Mouse (Mus musculus): ENCODE data around the gene Pgam2. TPM values are rescaled to one million over a fixed set of nuclear protein-coding genes. Genes with fewer than 3 reads are reported as not detected.
"Not testable (repeated sequence)": the region's sequence is repeated elsewhere in the genome, so short reads cannot be mapped to it uniquely, and the experiment has no call there.

Pgam2 gene
- polyA plus RNA-seq, 1 experiment from 2014 or later, result 63.3 TPM

GRCm38 (mm10) chr11:5836126-5836525 lies 32.6 kb upstream of the Pgam2 start:
- WGBS, result 62% methylated on average over 1 of the region's 1 CpGs
- no peak for ATAC-seq (ENCODE audit: low FRiP score, low read depth)
- Histone ChIP-seq H3K27me3 (no peaks in the 10 kb centered on the region), H3K36me3 (peaks cover 34% of the 10 kb centered on the region), H3K4me2 (replicated peaks) (no peak overlapping the region), H3K9ac (no peak overlapping the region), H3K9me3 (no peaks in the 10 kb centered on the region), H3K4me1 (peaks cover 22% of the 10 kb centered on the region), H3K27ac (no peak overlapping the region), H3K4me3 (0 out of 2 replicates have a peak overlapping the region, but pooled peaks have one; percentile 79)

DNA sequence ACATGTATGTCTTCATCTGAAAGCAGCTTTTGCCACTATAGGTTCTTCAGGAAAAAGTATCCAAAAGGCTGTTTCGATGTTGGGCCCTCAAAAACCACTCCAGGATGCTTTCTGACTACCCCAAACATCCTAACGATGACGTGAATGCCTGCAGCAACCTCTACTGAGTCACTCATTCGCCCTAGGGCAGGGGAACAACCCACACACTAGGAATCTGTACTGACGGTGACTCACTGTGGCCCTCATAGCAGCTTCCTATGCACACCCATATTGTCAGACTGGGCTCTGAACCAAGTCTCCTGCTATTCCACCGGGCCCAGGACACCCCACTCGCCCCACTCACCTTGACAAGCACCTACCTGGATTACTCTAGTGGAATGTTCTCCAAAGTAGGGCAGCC lies 31.5 kb upstream of the Pgam2 start:
- ATAC-seq (ENCODE audit: low FRiP score, low read depth), result no peak
- 85% methylated on average over 7 of the region's 7 CpGs for WGBS
- Histone ChIP-seq H3K4me3 (no peak overlapping the region), H3K4me1 (peaks cover 19% of the 10 kb centered on the region), H3K9ac (no peak overlapping the region), H3K27ac (no peak overlapping the region), H3K27me3 (no peaks in the 10 kb centered on the region), H3K9me3 (no peaks in the 10 kb centered on the region), H3K4me2 (replicated peaks) (no peak overlapping the region), H3K36me3 (peaks cover 45% of the 10 kb centered on the region)

- H3K4me1 ChIP-seq, result peaks cover 16% of the 10 kb centered on the region
- ATAC-seq (ENCODE audit: low FRiP score, low read depth), result no peak
- no peak overlapping the region for H3K27ac ChIP-seq
- peaks cover 50% of the 10 kb centered on the region for H3K36me3 ChIP-seq
- H3K9ac ChIP-seq, result no peak overlapping the region
- no peaks in the 10 kb centered on the region for H3K27me3 ChIP-seq
- whole genome bisulfite sequencing, result 76% methylated on average over 9 of the region's 9 CpGs
- no peak overlapping the region for H3K4me3 ChIP-seq
- H3K9me3 ChIP-seq, result no peaks in the 10 kb centered on the region
- no peak overlapping the region for H3K4me2 ChIP-seq (replicated peaks)
Measured at GRCm38 (mm10) chr11:5834506-5834905, 31.0 kb upstream of the Pgam2 start.

GRCm38 (mm10) chr11:5829327-5829726 lies 25.8 kb upstream of the Pgam2 start:
- WGBS, result 92% methylated on average over 12 of the region's 12 CpGs
- H3K36me3 ChIP-seq, result peaks cover 67% of the 10 kb centered on the region
- H3K4me2 ChIP-seq (replicated peaks), result no peak overlapping the region
- no peaks in the 10 kb centered on the region for H3K4me1 ChIP-seq
- no peaks in the 10 kb centered on the region for H3K9me3 ChIP-seq
- no peak overlapping the region for H3K4me3 ChIP-seq
- H3K27ac ChIP-seq, result no peak overlapping the region
- no peak for ATAC-seq (ENCODE audit: low FRiP score, low read depth)
- H3K9ac ChIP-seq, result no peak overlapping the region
- H3K27me3 ChIP-seq, result no peaks in the 10 kb centered on the region

DNA sequence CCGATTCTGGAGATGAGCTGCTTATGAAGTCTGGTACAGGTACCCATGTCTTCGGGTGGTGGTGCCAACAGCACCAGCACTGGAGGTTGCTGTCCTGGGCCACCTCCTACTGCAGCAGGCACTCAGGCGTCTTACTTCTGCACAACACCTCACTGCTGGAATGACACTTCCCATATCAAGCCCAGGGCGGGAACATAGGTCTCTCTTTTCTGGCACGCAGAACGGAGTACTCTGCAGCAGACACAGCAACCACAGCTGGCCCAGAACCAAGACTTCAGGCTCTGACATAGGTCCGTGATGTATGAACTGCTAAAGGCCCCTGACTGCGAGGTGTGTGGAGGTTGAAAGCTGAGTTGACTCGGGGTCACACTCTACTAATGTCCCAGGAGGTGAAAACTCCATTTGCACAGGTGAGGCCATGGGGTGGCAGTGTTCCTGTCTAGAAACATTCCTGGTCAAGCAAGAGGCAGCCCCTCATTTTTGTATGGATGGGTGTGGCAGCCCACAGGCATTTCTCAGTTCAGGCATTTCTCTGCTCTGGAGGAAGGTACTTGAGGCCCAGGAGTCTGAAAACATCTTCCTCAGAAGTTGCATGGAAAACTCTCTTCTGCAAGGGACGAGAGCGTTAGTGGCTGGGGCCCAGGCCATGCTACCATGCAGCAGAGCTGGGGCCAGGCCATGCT lies 25.1 kb upstream of the Pgam2 start:
- H3K9ac ChIP-seq, result no peak overlapping the region
- H3K36me3 ChIP-seq, result peaks cover 60% of the 10 kb centered on the region
- no peaks in the 10 kb centered on the region for H3K9me3 ChIP-seq
- H3K27me3 ChIP-seq, result no peaks in the 10 kb centered on the region
- H3K4me3 ChIP-seq, result no peak overlapping the region
- no peaks in the 10 kb centered on the region for H3K4me1 ChIP-seq
- no peak for ATAC-seq (ENCODE audit: low FRiP score, low read depth)
- H3K4me2 ChIP-seq (replicated peaks), result no peak overlapping the region
- no peak overlapping the region for H3K27ac ChIP-seq
- WGBS, result 81% methylated on average over 11 of the region's 11 CpGs

- H3K36me3 ChIP-seq, result peaks cover 55% of the 10 kb centered on the region
- H3K4me1 ChIP-seq, result no peaks in the 10 kb centered on the region
- no peak overlapping the region for H3K4me2 ChIP-seq (replicated peaks)
- no peak for ATAC-seq (ENCODE audit: low FRiP score, low read depth)
- H3K27ac ChIP-seq, result no peak overlapping the region
- WGBS, result 92% methylated on average over 5 of the region's 5 CpGs
- H3K9me3 ChIP-seq, result no peaks in the 10 kb centered on the region
- no peak overlapping the region for H3K4me3 ChIP-seq
- H3K9ac ChIP-seq, result no peak overlapping the region
- no peaks in the 10 kb centered on the region for H3K27me3 ChIP-seq
Measured at GRCm38 (mm10) chr11:5827931-5828330, 24.4 kb upstream of the Pgam2 start.

- peaks cover 30% of the 10 kb centered on the region for H3K36me3 ChIP-seq
- H3K27me3 ChIP-seq, result no peaks in the 10 kb centered on the region
- no peak for ATAC-seq (ENCODE audit: low FRiP score, low read depth)
- no peaks in the 10 kb centered on the region for H3K9me3 ChIP-seq
- no peak overlapping the region for H3K4me2 ChIP-seq (replicated peaks)
- H3K9ac ChIP-seq, result no peak overlapping the region
- no peak overlapping the region for H3K27ac ChIP-seq
- no peaks in the 10 kb centered on the region for H3K4me1 ChIP-seq
- no peak overlapping the region for H3K4me3 ChIP-seq
Measured at GRCm38 (mm10) chr11:5825432-5825831, 21.9 kb upstream of the Pgam2 start.

DNA sequence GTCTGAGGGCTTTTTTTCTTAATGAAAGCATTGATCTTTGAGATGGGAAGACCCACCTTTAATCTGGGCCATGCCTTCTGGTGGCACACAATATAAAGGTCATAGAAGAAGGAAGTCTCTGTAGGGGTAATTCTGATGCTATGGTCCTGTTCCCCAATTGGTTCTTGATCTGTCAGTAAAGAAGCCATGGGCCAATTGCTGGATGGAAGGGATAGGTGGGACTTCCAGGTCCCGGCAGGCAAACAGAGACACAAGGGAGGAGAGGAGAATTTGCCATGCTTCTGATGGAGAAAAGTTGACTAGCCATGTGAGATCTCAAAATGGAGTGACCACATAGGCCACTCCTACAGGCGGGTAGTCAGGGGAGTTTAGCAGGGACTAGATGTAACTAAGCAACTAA lies 15.7 kb upstream of the Pgam2 start:
- no peak overlapping the region for H3K27ac ChIP-seq
- WGBS, result 67% methylated on average over 2 of the region's 2 CpGs
- H3K27me3 ChIP-seq, result no peaks in the 10 kb centered on the region
- ATAC-seq (ENCODE audit: low FRiP score, low read depth), result no peak
- H3K4me3 ChIP-seq, result no peak overlapping the region
- no peak overlapping the region for H3K4me2 ChIP-seq (replicated peaks)
- H3K4me1 ChIP-seq, result no peaks in the 10 kb centered on the region
- no peak overlapping the region for H3K9ac ChIP-seq
- H3K36me3 ChIP-seq, result no peaks in the 10 kb centered on the region
- no peaks in the 10 kb centered on the region; the same call in 1 of the 2 replicates for H3K9me3 ChIP-seq

GRCm38 (mm10) chr11:5813381-5813780 lies 9.8 kb upstream of the Pgam2 start:
- H3K9me3 ChIP-seq, result no peaks in the 10 kb centered on the region; the same call in 1 of the 2 replicates
- H3K4me2 ChIP-seq (replicated peaks), result no peak overlapping the region
- H3K27me3 ChIP-seq, result no peaks in the 10 kb centered on the region
- WGBS, result 76% methylated on average over 10 of the region's 10 CpGs
- H3K27ac ChIP-seq, result no peak overlapping the region
- H3K4me1 ChIP-seq, result no peaks in the 10 kb centered on the region
- no peak for ATAC-seq (ENCODE audit: low FRiP score, low read depth)
- H3K9ac ChIP-seq, result no peak overlapping the region
- H3K4me3 ChIP-seq, result no peak overlapping the region
- no peaks in the 10 kb centered on the region for H3K36me3 ChIP-seq

DNA sequence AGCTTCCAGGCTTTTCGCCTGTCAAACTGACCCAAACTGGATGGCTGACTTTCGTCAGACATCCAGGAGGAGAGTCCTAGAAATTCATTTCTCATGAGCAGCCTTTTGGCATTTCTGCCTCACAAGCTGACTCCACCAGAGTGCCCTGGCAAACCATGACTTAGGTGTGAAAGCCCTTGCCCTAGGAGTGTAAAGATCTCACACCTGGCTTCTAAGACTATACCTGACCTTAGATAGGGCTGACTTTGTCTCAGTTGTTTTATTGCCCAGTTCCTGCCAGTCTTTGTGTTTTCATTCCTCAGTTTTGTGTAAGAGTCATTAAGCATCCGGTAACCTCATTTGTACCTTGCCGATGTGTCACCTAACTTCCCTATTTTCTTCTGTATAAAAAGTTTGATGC lies 6.0 kb upstream of the Pgam2 start:
- not testable (repeated sequence) for H3K9me3 ChIP-seq; H3K27me3 ChIP-seq; H3K27ac ChIP-seq; H3K4me1 ChIP-seq; ATAC-seq (ENCODE audit: low FRiP score, low read depth); H3K36me3 ChIP-seq; H3K9ac ChIP-seq; H3K4me2 ChIP-seq (replicated peaks); H3K4me3 ChIP-seq
- WGBS, result 83% methylated on average over 4 of the region's 4 CpGs

GRCm38 (mm10) chr11:5807956-5808355 lies 4.4 kb upstream of the Pgam2 start:
- WGBS, result 85% methylated on average over 9 of the region's 9 CpGs
- Histone ChIP-seq H3K27ac (no peak overlapping the region), H3K4me2 (replicated peaks) (no peak overlapping the region), H3K27me3 (no peaks in the 10 kb centered on the region), H3K4me3 (no peak overlapping the region), H3K9ac (no peak overlapping the region), H3K4me1 (peaks cover 14% of the 10 kb centered on the region), H3K9me3 (no peaks in the 10 kb centered on the region), H3K36me3 (no peaks in the 10 kb centered on the region)
- ATAC-seq (ENCODE audit: low FRiP score, low read depth), result no peak

DNA sequence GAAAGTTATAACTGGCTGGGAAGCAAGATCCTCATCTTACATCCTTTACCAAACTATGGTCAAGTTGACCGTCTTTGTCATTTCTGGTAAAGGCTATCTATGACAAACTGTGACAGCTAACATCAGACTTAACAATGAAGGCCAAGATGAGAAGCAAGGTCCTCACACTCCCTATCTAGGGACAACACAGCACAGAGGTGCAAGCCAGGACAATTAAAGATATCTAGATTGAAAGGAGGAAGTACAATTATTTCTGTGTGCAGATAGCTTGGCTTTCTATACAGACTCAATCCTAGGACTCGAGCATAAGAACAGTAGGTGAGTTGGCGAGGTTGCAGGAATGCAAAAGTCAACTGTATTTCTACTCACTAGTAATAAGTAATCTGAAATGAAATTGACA lies 2.2 kb upstream of the Pgam2 start:
- WGBS, result 86% methylated on average over 3 of the region's 3 CpGs
- H3K4me3 ChIP-seq, result no peak overlapping the region
- H3K9me3 ChIP-seq, result no peaks in the 10 kb centered on the region
- H3K27me3 ChIP-seq, result no peaks in the 10 kb centered on the region
- no peak overlapping the region for H3K4me2 ChIP-seq (replicated peaks)
- no peak overlapping the region for H3K9ac ChIP-seq
- ATAC-seq (ENCODE audit: low FRiP score, low read depth), result no peak
- H3K4me1 ChIP-seq, result peaks cover 29% of the 10 kb centered on the region
- peaks cover 9% of the 10 kb centered on the region for H3K36me3 ChIP-seq
- no peak overlapping the region for H3K27ac ChIP-seq

DNA sequence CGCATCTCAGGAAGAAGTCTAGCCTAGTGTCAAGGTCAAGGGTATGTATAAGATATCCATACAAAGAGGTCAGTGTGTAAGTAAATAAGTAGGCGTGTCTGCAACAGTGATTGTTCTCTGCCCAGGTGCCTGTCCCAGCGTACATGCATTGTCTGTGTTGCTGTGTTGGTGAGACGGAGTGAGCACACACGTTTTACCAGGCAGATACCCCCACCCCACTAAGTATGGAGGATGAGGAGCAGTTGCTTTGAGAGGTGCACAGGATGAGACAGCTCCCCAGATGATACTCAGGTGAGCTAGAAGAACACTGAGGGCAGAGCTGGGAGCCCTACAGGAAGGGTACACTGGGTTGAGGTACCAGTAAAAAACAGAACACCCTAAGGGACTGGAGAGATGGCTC lies 641 bp upstream of the Pgam2 start:
- Histone ChIP-seq H3K36me3 (peaks cover 25% of the 10 kb centered on the region), H3K9me3 (no peaks in the 10 kb centered on the region), H3K27me3 (no peaks in the 10 kb centered on the region), H3K9ac (no peak overlapping the region), H3K4me3 (no peak overlapping the region), H3K4me1 (peaks cover 29% of the 10 kb centered on the region), H3K27ac (no peak overlapping the region), H3K4me2 (replicated peaks) (no peak overlapping the region)
- no peak for ATAC-seq (ENCODE audit: low FRiP score, low read depth)
- 77% methylated on average over 5 of the region's 5 CpGs for WGBS

Data from limb, embryonic 13.5 days (tissue).